Mouse (Mus musculus) limb, embryonic 11.5 days (tissue): Measurements from ENCODE around the gene Zic1. TPM values are rescaled to one million over a fixed set of nuclear protein-coding genes. Genes with fewer than 3 reads are reported as not detected.

Source experiments
- ATAC-seq: fragments of 200-750 bp; cut with Nextera tagmentation; 2 replicates; pipeline ENCODE4 v1.8.0; 2017; ENCODE audit warnings: low read depth; ENCODE audit not compliant: insufficient number of reproducible peaks, low FRiP score, low TSS enrichment
- DNase-seq: peaks from one replicate; pipeline ENCODE4 v3.0.0-alpha.2; 2015; ENCODE audit warnings: low spot score
- H3K27ac ChIP-seq: fragments of 300-500 bp; sonication (generic); replicated peaks from 2 replicates; pipeline ENCODE4 v1.5.1; 2014; ENCODE audit warnings: low read depth, mild to moderate bottlenecking, low read length
- H3K27me3 ChIP-seq: fragments of 300-500 bp; sonication (generic); 2 replicates; pipeline ENCODE4 v1.6.1; 2014; ENCODE audit warnings: mild to moderate bottlenecking, low read length, mixed read lengths; ENCODE audit not compliant: control insufficient read depth, insufficient read depth
- H3K36me3 ChIP-seq: fragments of 300-500 bp; sonication (generic); 2 replicates; pipeline ENCODE4 v1.6.1; 2014; ENCODE audit warnings: mild to moderate bottlenecking, low read length, moderate library complexity, mixed read lengths; ENCODE audit not compliant: control insufficient read depth, insufficient read depth
- H3K4me1 ChIP-seq: fragments of 300-500 bp; sonication (generic); 2 replicates; pipeline ENCODE4 v1.6.1; 2014; ENCODE audit warnings: low read length, mixed read lengths; ENCODE audit not compliant: control insufficient read depth, insufficient read depth
- H3K4me2 ChIP-seq: fragments of 300-500 bp; sonication (generic); 2 replicates; pipeline ENCODE4 v1.6.1; 2014; ENCODE audit warnings: low read depth, mild to moderate bottlenecking, moderate library complexity; ENCODE audit not compliant: severe bottlenecking
- H3K4me3 ChIP-seq: fragments of 300-500 bp; sonication (generic); 2 replicates; pipeline ENCODE4 v1.5.1; 2014; ENCODE audit warnings: low read depth, low read length
- H3K9ac ChIP-seq: fragments of 300-500 bp; sonication (generic); 2 replicates; pipeline ENCODE4 v1.6.1; 2014; ENCODE audit warnings: mild to moderate bottlenecking, low read length
- H3K9me3 ChIP-seq: fragments of 300-500 bp; sonication (generic); 2 replicates; pipeline ENCODE4 v1.6.1; 2016; ENCODE audit warnings: low read length; ENCODE audit not compliant: control insufficient read depth
- WGBS: fragments of 180-500 bp; shearing (Covaris S2); extraction: QIAGEN DNeasy Blood & Tissue Kit; methylation state at CpG from one replicate; pipeline ENCODE4 v1.1.7; 2014; 5-methylcytosine and 5-hydroxymethylcytosine counted together
- polyA plus RNA-seq: library from polyadenylated mRNA; unstranded; fragments of >200 nt; fragmentation: Nextera tagmentation; extraction: Ambion mirVana; gene quantifications from 2 replicates; pipeline ENCODE4 v1.2.1, GENCODE M21; 2014

Zic1 gene
- 0.18 and 0.27 TPM in 2 replicates for polyA plus RNA-seq

GRCm38 (mm10) chr9:91365664-91366063, at the start of gene Zic1:
Zic1 (minus strand) TSS chr9:91365810.
- no peak within 1 kb of the TSS for H3K27ac ChIP-seq
- peak within 1 kb of the TSS; percentile 16 for H3K4me3 ChIP-seq
- no peak within 1 kb of the TSS for H3K9ac ChIP-seq
- no peaks in the 10 kb centered on the region for H3K9me3 ChIP-seq
- no peaks in the 10 kb centered on the region for H3K4me1 ChIP-seq
- WGBS: under 1% methylated on average over 30 of the region's 33 CpGs
- no peaks in the 10 kb centered on the region for H3K36me3 ChIP-seq
- peaks cover 95% of the 10 kb centered on the region for H3K27me3 ChIP-seq
- DNase-seq (peak; percentile 43), ATAC-seq (no peak)
- peak within 1 kb of the TSS; percentile 12; the same call in 1 of the 2 replicates for H3K4me2 ChIP-seq

- ATAC-seq (no peak), DNase-seq (peak; percentile 29)
- Histone ChIP-seq H3K27me3 (peaks cover 35% of the 10 kb centered on the region), H3K4me2 (no peak overlapping the region), H3K36me3 (no peaks in the 10 kb centered on the region), H3K4me1 (no peaks in the 10 kb centered on the region), H3K9ac (no peak overlapping the region), H3K4me3 (no peak overlapping the region), H3K27ac (no peak overlapping the region), H3K9me3 (no peaks in the 10 kb centered on the region)
- WGBS: 3% methylated on average over 12 of the region's 12 CpGs
These were observed 48.5 kb upstream of the Zic1 start for GRCm38 (mm10) chr9:91414007-91414661.

- H3K4me3 ChIP-seq: no peak overlapping the region
- no peak for ATAC-seq
- H3K27ac ChIP-seq: no peak overlapping the region
- peaks cover 61% of the 10 kb centered on the region for H3K27me3 ChIP-seq
- no peak overlapping the region for H3K9ac ChIP-seq
- H3K36me3 ChIP-seq: no peaks in the 10 kb centered on the region
- no peaks in the 10 kb centered on the region for H3K4me1 ChIP-seq
- H3K4me2 ChIP-seq: no peak overlapping the region
- H3K9me3 ChIP-seq: no peaks in the 10 kb centered on the region
- WGBS: 0% methylated on average over 3 of the region's 3 CpGs
- DNase-seq: no peak
These were observed 44.2 kb upstream of the Zic1 start for GRCm38 (mm10) chr9:91409771-91410170.

GRCm38 (mm10) chr9:91406258-91406763, 40.7 kb upstream of the Zic1 start:
- H3K4me1 ChIP-seq: no peaks in the 10 kb centered on the region
- H3K27me3 ChIP-seq: peaks cover 82% of the 10 kb centered on the region
- H3K4me2 ChIP-seq: no peak overlapping the region
- H3K27ac ChIP-seq: no peak overlapping the region
- no peak overlapping the region for H3K9ac ChIP-seq
- H3K36me3 ChIP-seq: no peaks in the 10 kb centered on the region
- no peak for DNase-seq
- no peaks in the 10 kb centered on the region for H3K9me3 ChIP-seq
- ATAC-seq: no peak
- WGBS: under 1% methylated on average over 6 of the region's 6 CpGs
- H3K4me3 ChIP-seq: no peak overlapping the region

- H3K36me3 ChIP-seq: no peaks in the 10 kb centered on the region
- no peak overlapping the region for H3K4me3 ChIP-seq
- DNase-seq (peak; percentile 59), ATAC-seq (no peak)
- no peaks in the 10 kb centered on the region for H3K9me3 ChIP-seq
- H3K9ac ChIP-seq: no peak overlapping the region
- no peak overlapping the region for H3K4me2 ChIP-seq
- H3K27me3 ChIP-seq: peaks cover 84% of the 10 kb centered on the region
- H3K4me1 ChIP-seq: no peaks in the 10 kb centered on the region
- under 1% methylated on average over 16 of the region's 16 CpGs for WGBS
- H3K27ac ChIP-seq: no peak overlapping the region
These were observed 40.2 kb upstream of the Zic1 start for GRCm38 (mm10) chr9:91405753-91406178.

- no peak for ATAC-seq
- Histone ChIP-seq H3K9ac (no peak overlapping the region), H3K27me3 (peaks cover 84% of the 10 kb centered on the region), H3K27ac (no peak overlapping the region), H3K4me3 (no peak overlapping the region), H3K4me2 (no peak overlapping the region), H3K9me3 (no peaks in the 10 kb centered on the region), H3K36me3 (no peaks in the 10 kb centered on the region), H3K4me1 (no peaks in the 10 kb centered on the region)
- WGBS: under 1% methylated on average over 27 of the region's 27 CpGs
- peak; percentile 60 for DNase-seq
These were observed 39.5 kb upstream of the Zic1 start for GRCm38 (mm10) chr9:91404905-91405752.

- Histone ChIP-seq H3K9me3 (no peaks in the 10 kb centered on the region), H3K36me3 (no peaks in the 10 kb centered on the region), H3K4me1 (no peaks in the 10 kb centered on the region), H3K4me2 (no peak overlapping the region), H3K4me3 (no peak overlapping the region), H3K9ac (no peak overlapping the region), H3K27ac (no peak overlapping the region), H3K27me3 (peaks cover 83% of the 10 kb centered on the region)
- 2% methylated on average over 13 of the region's 13 CpGs for WGBS
- DNase-seq (peak; percentile 44), ATAC-seq (no peak)
These were observed 38.6 kb upstream of the Zic1 start for GRCm38 (mm10) chr9:91404229-91404628.

- no peak overlapping the region for H3K4me3 ChIP-seq
- DNase-seq (peak; percentile 34), ATAC-seq (no peak)
- no peak overlapping the region for H3K27ac ChIP-seq
- no peak overlapping the region for H3K4me2 ChIP-seq
- no peak overlapping the region for H3K9ac ChIP-seq
- no peaks in the 10 kb centered on the region for H3K9me3 ChIP-seq
- peaks cover 91% of the 10 kb centered on the region for H3K27me3 ChIP-seq
- no peaks in the 10 kb centered on the region for H3K36me3 ChIP-seq
- WGBS: 1% methylated on average over 10 of the region's 10 CpGs
- no peaks in the 10 kb centered on the region for H3K4me1 ChIP-seq
These were observed 35.9 kb upstream of the Zic1 start for GRCm38 (mm10) chr9:91401471-91401870.
